Mouse (Mus musculus): Measurements from ENCODE around the gene Olfr1246. TPM values are rescaled to one million over a fixed set of nuclear protein-coding genes. Genes with fewer than 3 reads are reported as not detected.

The Olfr1246 gene
- not detected in 2 replicates for polyA plus RNA-seq (2012; rRNA removed)

GRCm38 (mm10) chr2:89593057-89593456 lies at the start of gene Olfr1246:
TSS of gene Olfr1246 (minus strand) at chr2:89593157.

GRCm38 (mm10) chr2:89634883-89635282 lies 41.9 kb upstream of the Olfr1246 start, which contains the start of gene Olfr1249:
TSS of gene Olfr1249 (minus strand) at chr2:89634983.

GRCm38 (mm10) chr2:89618145-89618544 lies 25.2 kb upstream of the Olfr1246 start, which contains the start of gene Olfr1248:
TSS of gene Olfr1248 (minus strand) at chr2:89618245.

GRCm38 (mm10) chr2:89614030-89614429 lies 21.1 kb upstream of the Olfr1246 start, which contains the start of gene Olfr1247:
TSS of gene Olfr1247 (minus strand) at chr2:89614130.

GRCm38 (mm10) chr2:89578347-89578746 lies 14.6 kb downstream of the Olfr1246 start, which contains the start of gene Olfr1245:
TSS of gene Olfr1245 (minus strand) at chr2:89578447.

Other genes with a start within 250 kb of the Olfr1246 start
- gene Olfr1234, start 228.3 kb downstream of the Olfr1246 start, polyA plus RNA-seq (2012; rRNA removed) = not detected in 2 replicates
- gene Olfr1238, start 183.5 kb downstream of the Olfr1246 start, polyA plus RNA-seq (2012; rRNA removed) = not detected in 2 replicates
- not detected in 2 replicates for gene Olfr1239, start 172.8 kb downstream of the Olfr1246 start, polyA plus RNA-seq (2012; rRNA removed)
- gene Olfr1240, start 150.2 kb downstream of the Olfr1246 start, polyA plus RNA-seq (2012; rRNA removed) = not detected in 2 replicates
- gene Olfr1241, start 106.0 kb downstream of the Olfr1246 start, polyA plus RNA-seq (2012; rRNA removed) = not detected in 2 replicates
- not detected in 2 replicates for gene Olfr1242, start 94.8 kb downstream of the Olfr1246 start, polyA plus RNA-seq (2012; rRNA removed)
- gene Olfr1243, start 61.7 kb downstream of the Olfr1246 start, polyA plus RNA-seq (2012; rRNA removed) = not detected in 2 replicates
- gene Olfr1245, start 14.7 kb downstream of the Olfr1246 start, polyA plus RNA-seq (2012; rRNA removed) = not detected in 2 replicates
- not detected in 2 replicates for gene Olfr1247, start 21.0 kb upstream of the Olfr1246 start, polyA plus RNA-seq (2012; rRNA removed)
- not detected in 2 replicates for gene Olfr1248, start 25.1 kb upstream of the Olfr1246 start, polyA plus RNA-seq (2012; rRNA removed)
- gene Olfr1249, start 41.8 kb upstream of the Olfr1246 start, polyA plus RNA-seq (2012; rRNA removed) = not detected in 2 replicates
- not detected in 2 replicates for gene Olfr1250, start 68.3 kb upstream of the Olfr1246 start, polyA plus RNA-seq (2012; rRNA removed)
- gene Olfr1251, start 78.8 kb upstream of the Olfr1246 start, polyA plus RNA-seq (2012; rRNA removed) = not detected in 2 replicates
- gene Olfr1252, start 131.9 kb upstream of the Olfr1246 start, polyA plus RNA-seq (2012; rRNA removed) = not detected in 2 replicates
- not detected in 2 replicates for gene Olfr1253, start 163.9 kb upstream of the Olfr1246 start, polyA plus RNA-seq (2012; rRNA removed)
- gene Olfr1254, start 200.5 kb upstream of the Olfr1246 start, polyA plus RNA-seq (2012; rRNA removed) = not detected in 2 replicates
- gene Olfr1255, start 218.9 kb upstream of the Olfr1246 start, polyA plus RNA-seq (2012; rRNA removed) = not detected in 2 replicates
- not detected in 2 replicates for gene Olfr1256, start 248.4 kb upstream of the Olfr1246 start, polyA plus RNA-seq (2012; rRNA removed)

All from liver, embryonic 18 days (tissue).